Mouse (Mus musculus) heart, postnatal 0 days (tissue): Measurements from ENCODE around the gene Orm3. TPM values are rescaled to one million over a fixed set of nuclear protein-coding genes. Genes with fewer than 3 reads are reported as not detected.

ENCODE experiments used
- ATAC-seq: fragments of 200-750 bp; cut with Nextera tagmentation; 2 replicates; pipeline ENCODE4 v1.8.0; 2017; ENCODE audit warnings: low read depth, moderate number of reproducible peaks, moderate library complexity; ENCODE audit not compliant: insufficient read depth
- DNase-seq: peaks from one replicate; pipeline ENCODE4 v3.0.0-alpha.2; 2016; ENCODE audit warnings: low spot score
- H3K27ac ChIP-seq: fragments of 300-500 bp; sonication (generic); 2 replicates; pipeline ENCODE4 v1.5.1; 2014; ENCODE audit warnings: low read depth, mild to moderate bottlenecking
- H3K27me3 ChIP-seq: fragments of 300-500 bp; sonication (generic); 2 replicates; pipeline ENCODE4 v1.6.1; 2014; ENCODE audit warnings: low read length, mixed read lengths; ENCODE audit not compliant: control insufficient read depth, insufficient read depth
- H3K36me3 ChIP-seq: fragments of 300-500 bp; sonication (generic); replicated peaks from 2 replicates; pipeline ENCODE4 v1.6.1; 2014; ENCODE audit warnings: low read length, mixed read lengths; ENCODE audit not compliant: control insufficient read depth, insufficient read depth
- H3K4me1 ChIP-seq: fragments of 300-500 bp; sonication (generic); 2 replicates; pipeline ENCODE4 v1.6.1; 2014; ENCODE audit warnings: antibody characterized with exemption; ENCODE audit not compliant: control insufficient read depth, insufficient read depth
- H3K4me2 ChIP-seq: fragments of 300-500 bp; sonication (generic); 2 replicates; pipeline ENCODE4 v1.6.1; 2014; ENCODE audit warnings: low read depth, mild to moderate bottlenecking, low read length, moderate library complexity
- H3K4me3 ChIP-seq: fragments of 300-500 bp; sonication (generic); 2 replicates; pipeline ENCODE4 v1.5.1; 2014; ENCODE audit warnings: low read depth, low read length
- H3K9ac ChIP-seq: fragments of 300-500 bp; sonication (generic); replicated peaks from 2 replicates; pipeline ENCODE4 v1.6.1; 2014; ENCODE audit warnings: low read depth, low read length, mixed read lengths
- H3K9me3 ChIP-seq: fragments of 300-500 bp; sonication (generic); replicated peaks from 2 replicates; pipeline ENCODE4 v1.6.1; 2016; ENCODE audit warnings: low read length; ENCODE audit not compliant: control insufficient read depth
- CTCF ChIP-seq: IDR thresholded peaks from 2 replicates; pipeline ENCODE4 v1.5.1; 2016; ENCODE audit warnings: antibody characterized with exemption, control low read depth, low read depth
- EP300 ChIP-seq: IDR thresholded peaks from 2 replicates; pipeline ENCODE4 v1.6.1; 2016; ENCODE audit warnings: antibody characterized with exemption, low read depth
- WGBS: fragments of 180-500 bp; shearing (Covaris S2); extraction: QIAGEN DNeasy Blood & Tissue Kit; methylation state at CpG from one replicate; pipeline ENCODE4 v1.1.7; 2014; 5-methylcytosine and 5-hydroxymethylcytosine counted together
- polyA plus RNA-seq: library from polyadenylated mRNA; unstranded; fragments of >200 nt; fragmentation: Nextera tagmentation; extraction: Ambion mirVana; gene quantifications from 2 replicates; pipeline ENCODE4 v1.2.1, GENCODE M21; 2015
- total RNA-seq: library from RNA; depleted of rRNA; stranded (reverse); fragments of >200 nt; gene quantifications from 2 replicates; pipeline ENCODE4 v1.2.3, GENCODE M21; 2014; ENCODE audit warnings: low replicate concordance

Orm3 gene
- total and polyA plus RNA-seq, 2 experiments from 2014 or later, result not detected

DNA sequence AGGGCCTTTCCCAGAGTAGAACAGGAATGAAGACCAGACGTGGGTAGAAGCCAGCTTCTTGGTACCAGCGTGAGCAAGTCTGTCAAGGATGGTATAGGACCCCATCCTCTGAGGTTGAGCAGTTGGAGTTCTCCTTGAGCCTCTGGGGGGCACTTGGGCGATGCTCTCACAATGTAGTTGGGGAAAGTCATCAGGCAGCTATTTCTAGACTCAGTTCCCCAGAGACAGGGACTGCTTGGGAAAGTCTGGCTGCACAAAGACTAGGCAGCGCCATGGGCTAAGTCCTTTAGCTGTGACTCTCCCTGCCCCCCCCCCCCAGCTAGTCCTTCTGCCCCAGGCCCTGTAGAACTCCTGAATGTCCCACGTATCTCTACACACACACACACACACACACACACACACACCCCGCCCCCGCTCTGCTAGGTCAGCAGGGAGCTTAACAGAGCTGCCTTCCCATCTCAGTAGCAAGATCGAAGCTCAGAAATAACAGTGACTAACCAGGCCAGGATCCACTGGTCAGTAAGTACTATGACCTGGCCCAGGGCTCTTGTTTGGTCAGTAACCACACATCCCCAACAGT lies 43.8 kb downstream of the Orm3 start:
- peak overlapping the region; percentile 75 for H3K27ac ChIP-seq
- TF ChIP-seq EP300 (no peak), CTCF (no peak)
- whole genome bisulfite sequencing, result 55% methylated on average over 8 of the region's 8 CpGs
- no peak for DNase-seq
- H3K36me3 ChIP-seq, result peaks cover 3% of the 10 kb centered on the region; the same call in 1 of the 2 replicates
- no peak overlapping the region for H3K4me2 ChIP-seq
- no peak for ATAC-seq
- H3K4me1 ChIP-seq, result peaks cover 19% of the 10 kb centered on the region; the same call in 1 of the 2 replicates
- H3K27me3 ChIP-seq, result no peaks in the 10 kb centered on the region
- H3K9me3 ChIP-seq, result no peaks in the 10 kb centered on the region
- no peak overlapping the region for H3K9ac ChIP-seq
- H3K4me3 ChIP-seq, result no peak overlapping the region

DNA sequence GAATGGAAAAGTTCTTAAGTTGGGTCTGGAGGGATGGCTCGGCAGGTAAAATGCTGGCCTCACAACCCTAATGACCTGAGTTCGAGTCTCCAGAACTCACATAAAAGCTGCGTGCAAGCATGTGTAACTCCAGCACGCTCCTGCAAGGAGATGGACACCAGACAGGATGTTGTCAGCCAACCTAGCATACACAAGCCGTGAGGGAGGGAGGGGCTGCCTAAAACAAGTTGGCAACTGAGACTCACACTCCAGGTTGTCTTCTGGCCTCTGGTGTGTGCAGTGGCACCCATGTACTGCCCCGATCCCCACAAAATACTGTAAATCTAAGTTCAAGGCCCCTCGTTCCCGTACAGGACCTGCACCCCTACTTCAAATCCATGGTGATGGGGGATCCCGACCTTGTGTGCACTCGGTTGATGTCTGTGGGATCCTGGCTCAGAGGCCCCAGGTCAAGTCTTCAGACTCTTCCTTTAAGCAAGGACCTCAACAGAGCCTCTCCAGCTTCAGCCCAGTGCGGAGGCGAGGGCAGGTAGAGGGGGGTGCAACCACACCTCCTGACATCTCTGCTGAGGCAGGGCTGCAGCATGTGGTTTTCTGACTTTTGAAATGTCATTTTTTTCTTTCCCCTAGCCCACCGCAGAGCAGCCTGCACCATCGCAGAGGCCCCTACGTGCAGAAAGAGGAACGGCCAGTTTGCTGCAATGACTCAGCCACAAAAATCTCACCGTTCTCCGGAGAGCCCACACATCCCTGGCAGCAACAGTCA lies 44.8 kb downstream of the Orm3 start:
- ATAC-seq (no peak), DNase-seq (no peak)
- H3K4me2 ChIP-seq, result peak overlapping the region; percentile 63; the same call in 1 of the 2 replicates
- H3K36me3 ChIP-seq, result no peaks in the 10 kb centered on the region; the same call in 1 of the 2 replicates
- H3K27ac ChIP-seq, result peak overlapping the region; percentile 27; the same call in 1 of the 2 replicates
- no peak overlapping the region for H3K4me3 ChIP-seq
- TF ChIP-seq CTCF, result no peak
- no peak for TF ChIP-seq EP300
- peaks cover 24% of the 10 kb centered on the region; the same call in 1 of the 2 replicates for H3K4me1 ChIP-seq
- no peak overlapping the region for H3K9ac ChIP-seq
- no peaks in the 10 kb centered on the region for H3K27me3 ChIP-seq
- H3K9me3 ChIP-seq, result no peaks in the 10 kb centered on the region
- WGBS, result 81% methylated on average over 18 of the region's 18 CpGs

DNA sequence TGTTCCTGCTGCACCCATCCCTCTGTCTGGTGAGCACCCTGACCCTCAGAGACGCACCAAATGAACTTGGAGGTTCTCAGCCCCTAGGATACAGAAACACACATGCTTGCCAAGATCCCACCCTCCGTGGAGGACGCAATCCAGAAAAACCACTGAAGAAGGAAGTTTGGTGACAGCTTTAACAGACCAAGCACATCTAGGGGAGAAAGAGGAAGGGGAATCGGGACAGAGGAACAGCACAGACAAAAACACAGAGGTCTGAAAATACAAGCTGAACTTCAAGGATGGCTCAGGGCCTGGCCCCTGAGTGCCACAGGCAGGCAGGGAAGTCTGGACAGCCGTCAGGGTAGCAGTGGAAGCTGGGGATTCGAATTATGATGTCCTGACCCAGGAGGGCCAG lies 45.7 kb downstream of the Orm3 start:
- H3K36me3 ChIP-seq, result no peaks in the 10 kb centered on the region
- no peak overlapping the region; the same call in 1 of the 2 replicates for H3K4me3 ChIP-seq
- H3K4me1 ChIP-seq, result peaks cover 24% of the 10 kb centered on the region; the same call in 1 of the 2 replicates
- H3K27ac ChIP-seq, result peak overlapping the region; percentile 27
- DNase-seq (no peak), ATAC-seq (no peak)
- H3K9ac ChIP-seq, result no peak overlapping the region
- peak overlapping the region; percentile 63; the same call in 1 of the 2 replicates for H3K4me2 ChIP-seq
- TF ChIP-seq EP300 (no peak), CTCF (no peak)
- no peaks in the 10 kb centered on the region for H3K9me3 ChIP-seq
- 58% methylated on average over 6 of the region's 6 CpGs for WGBS
- H3K27me3 ChIP-seq, result no peaks in the 10 kb centered on the region

DNA sequence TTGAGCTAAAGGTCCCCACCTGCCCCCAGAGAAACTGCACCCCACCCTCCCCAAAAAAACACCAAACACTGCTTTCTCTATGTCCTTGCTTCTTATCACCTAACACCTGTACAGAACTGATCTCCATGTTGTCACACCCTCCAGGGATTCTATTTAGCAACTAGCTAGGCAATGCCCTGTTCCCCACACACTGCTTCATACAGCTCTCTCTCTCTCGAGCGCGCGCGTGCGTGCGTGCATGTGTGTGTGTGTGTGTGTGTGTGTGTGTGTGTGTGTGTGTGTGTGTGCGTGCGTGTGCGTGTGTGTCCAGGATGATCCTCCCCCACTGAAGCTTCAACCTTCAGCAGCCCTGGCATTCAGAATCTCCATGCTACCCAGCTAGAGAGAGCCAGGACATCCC lies 46.1 kb downstream of the Orm3 start:
- Histone ChIP-seq H3K36me3 (no peaks in the 10 kb centered on the region), H3K9me3 (no peaks in the 10 kb centered on the region), H3K9ac (peak overlapping the region; percentile 56), H3K27ac (peak overlapping the region; percentile 89), H3K4me1 (peaks cover 24% of the 10 kb centered on the region; the same call in 1 of the 2 replicates), H3K4me3 (peak overlapping the region; percentile 45; the same call in 1 of the 2 replicates), H3K27me3 (no peaks in the 10 kb centered on the region), H3K4me2 (peak overlapping the region; percentile 63)
- no peak for DNase-seq
- 66% methylated on average over 9 of the region's 10 CpGs for WGBS
- no peak for ATAC-seq
- TF ChIP-seq EP300, result no peak
- no peak for TF ChIP-seq CTCF

DNA sequence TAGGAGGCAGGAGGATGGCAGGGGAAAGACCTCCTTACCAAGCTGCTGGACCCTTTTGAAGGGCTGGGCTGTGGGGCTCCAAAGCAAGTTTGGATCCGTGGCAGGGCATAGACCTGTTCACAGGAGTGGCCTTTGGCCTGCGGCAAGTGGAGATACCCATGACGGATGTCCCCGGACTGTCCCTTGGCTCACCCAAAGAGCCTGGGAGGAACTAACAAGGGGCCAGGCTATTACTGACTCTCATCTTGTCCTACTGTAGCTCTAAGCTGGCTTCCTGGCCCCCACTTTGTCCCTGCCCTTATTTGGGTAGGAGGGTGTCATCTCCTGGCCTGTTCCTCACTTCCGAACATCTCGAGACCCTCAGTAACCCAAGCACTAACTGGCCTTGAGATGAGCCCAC lies 46.6 kb downstream of the Orm3 start:
- TF ChIP-seq CTCF (no peak), EP300 (no peak)
- DNase-seq (no peak), ATAC-seq (peak; percentile 15; the same call in 1 of the 2 replicates)
- WGBS, result 39% methylated on average over 6 of the region's 6 CpGs
- Histone ChIP-seq H3K4me3 (peak overlapping the region; percentile 45), H3K9ac (peak overlapping the region; percentile 56), H3K4me2 (peak overlapping the region; percentile 63), H3K27ac (peak overlapping the region; percentile 89), H3K4me1 (peaks cover 24% of the 10 kb centered on the region; the same call in 1 of the 2 replicates), H3K27me3 (no peaks in the 10 kb centered on the region), H3K36me3 (no peaks in the 10 kb centered on the region), H3K9me3 (no peaks in the 10 kb centered on the region)
